Mouse (Mus musculus): ENCODE measurements around the gene Pacsin2.
"Not testable (repeated sequence)": the region's sequence is repeated elsewhere in the genome, so short reads cannot be mapped to it uniquely, and the experiment has no call there.

The Pacsin2 gene

DNA sequence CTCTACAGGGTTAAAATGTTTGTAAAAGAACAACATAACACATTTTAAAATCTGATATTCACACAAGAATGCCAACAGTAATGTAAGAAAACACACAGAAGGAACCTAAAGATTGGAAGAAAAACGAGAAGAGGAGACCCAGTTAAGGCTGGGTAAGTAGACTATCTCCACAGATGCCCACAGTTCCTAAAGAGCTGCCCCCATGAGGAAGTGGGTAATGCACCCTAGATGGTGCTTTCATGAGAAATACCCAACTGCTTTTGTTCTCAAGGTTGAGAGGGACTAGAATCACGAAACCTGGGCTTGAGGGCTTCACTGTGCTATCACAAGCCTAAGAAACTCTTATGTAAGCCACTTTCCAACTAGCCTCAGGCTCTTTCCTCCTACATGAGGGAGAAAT is 44.8 kb downstream of the Pacsin2 start:
- DNase-seq, result no peak

DNA sequence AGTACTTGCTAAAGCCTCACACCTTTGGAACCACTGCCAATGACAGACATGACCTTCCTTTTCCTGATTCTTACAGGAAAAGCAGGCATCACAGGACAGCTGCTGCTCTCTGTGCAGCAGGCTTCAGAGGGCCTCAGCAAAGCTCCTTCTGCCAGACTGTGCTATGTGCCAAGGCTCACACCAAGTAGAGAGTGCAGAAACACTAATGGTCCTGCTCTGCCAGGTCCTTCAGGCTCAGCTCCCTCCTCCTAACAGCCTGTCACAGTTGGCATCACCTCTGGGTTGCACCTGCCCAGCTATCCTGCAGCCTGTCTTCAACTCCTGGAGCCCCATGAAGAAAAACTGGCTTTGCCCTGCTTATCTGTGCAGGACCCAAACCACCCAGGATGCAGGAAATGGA is 45.7 kb downstream of the Pacsin2 start:
- no peak for DNase-seq

DNA sequence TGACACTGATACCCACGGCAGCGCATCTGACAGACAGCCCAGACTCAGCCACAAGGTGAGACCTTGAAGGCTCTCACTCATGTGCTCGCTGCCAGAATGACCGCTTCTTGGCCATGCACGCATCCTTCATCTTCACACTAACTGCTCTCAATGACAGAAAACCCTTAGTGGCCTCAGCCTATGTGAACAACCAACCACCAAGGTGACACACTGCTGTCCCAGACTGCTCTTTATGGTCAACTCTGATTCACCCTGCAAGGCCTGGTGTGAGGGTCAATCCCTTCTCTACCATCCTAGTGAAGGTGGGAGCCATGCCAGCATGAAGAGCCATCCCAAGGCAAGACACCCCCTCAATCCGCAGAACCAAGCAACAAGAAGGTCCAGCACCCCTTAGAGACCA is 46.5 kb downstream of the Pacsin2 start:
- DNase-seq, result no peak

DNA sequence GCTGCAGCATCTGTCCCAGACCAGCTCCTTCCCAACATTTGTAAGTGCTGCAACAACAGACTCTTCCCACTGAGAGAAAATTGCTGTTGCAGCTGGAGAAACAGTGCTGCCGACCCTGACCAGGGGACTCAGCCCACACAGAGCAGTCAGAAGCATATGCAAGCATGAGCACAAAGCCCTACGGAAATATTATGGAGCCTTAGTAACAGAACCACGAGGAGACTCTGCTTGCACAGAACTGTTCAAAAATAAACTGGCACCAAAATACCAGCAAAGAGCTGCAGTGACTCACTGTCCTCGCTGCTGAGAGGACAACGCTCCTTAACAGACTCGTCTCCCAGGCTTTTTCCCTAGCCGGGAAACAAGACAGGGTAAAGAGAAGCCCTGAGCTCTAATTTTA is 47.0 kb downstream of the Pacsin2 start:
- no peak for DNase-seq

DNA sequence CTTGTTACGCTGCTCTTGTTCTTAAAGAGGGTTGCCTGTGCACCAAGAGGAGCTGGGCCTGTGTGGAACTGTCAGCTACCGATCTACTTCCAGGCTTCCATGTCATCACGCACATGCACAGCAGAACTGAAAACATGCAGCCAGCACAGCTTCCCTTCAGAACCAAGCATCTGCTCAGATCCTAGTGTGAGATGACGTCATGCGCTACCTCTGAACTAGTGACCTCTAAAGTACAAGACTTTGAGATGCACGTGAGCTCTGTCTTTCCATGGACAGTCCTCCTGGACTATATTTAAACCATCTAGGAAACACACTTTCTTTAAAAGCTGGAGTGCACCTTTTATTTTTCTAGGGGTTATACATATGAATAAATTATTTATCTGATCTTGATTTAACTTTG is 49.0 kb downstream of the Pacsin2 start:
- DNase-seq, result peak; percentile 23

DNA sequence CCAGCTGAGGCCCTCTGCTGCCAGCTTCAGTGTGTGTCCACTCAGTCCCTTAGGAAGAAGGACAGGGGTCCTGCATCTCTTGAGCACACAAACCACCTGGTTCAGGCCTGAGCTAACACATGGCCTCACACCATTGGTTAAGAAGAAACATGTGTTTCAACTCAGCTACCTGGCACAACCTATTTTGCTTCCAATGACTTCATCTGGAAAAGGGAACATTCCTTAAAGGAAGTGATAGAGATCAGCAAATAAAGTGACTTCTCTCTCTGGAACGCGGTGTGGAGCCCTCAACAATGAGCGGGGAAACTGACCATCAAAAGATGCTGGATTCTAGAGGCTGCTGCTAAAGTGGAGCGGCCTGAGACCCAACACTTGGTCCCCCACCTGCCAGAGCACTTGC is 52.8 kb downstream of the Pacsin2 start:
- DNase-seq, result no peak

DNA sequence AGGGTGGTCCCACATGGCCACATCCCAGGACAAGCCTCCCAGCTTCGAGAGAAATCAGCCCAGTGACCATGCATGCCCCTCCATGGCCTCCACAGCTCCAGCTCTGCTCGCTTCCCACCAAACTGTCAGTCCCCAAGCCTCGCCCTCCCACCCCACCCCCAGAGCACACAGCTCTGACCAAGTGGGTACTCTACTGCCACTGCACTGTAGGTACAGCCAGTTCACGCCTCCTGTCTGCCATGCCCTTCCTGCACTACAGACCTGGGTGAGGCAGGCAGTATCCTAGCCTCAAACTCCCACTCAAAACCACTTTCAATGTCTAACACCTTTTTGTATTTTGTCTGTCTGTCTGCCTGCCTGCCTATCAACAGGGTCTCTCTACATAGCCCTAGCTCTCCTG is 53.7 kb downstream of the Pacsin2 start:
- no peak for DNase-seq

DNA sequence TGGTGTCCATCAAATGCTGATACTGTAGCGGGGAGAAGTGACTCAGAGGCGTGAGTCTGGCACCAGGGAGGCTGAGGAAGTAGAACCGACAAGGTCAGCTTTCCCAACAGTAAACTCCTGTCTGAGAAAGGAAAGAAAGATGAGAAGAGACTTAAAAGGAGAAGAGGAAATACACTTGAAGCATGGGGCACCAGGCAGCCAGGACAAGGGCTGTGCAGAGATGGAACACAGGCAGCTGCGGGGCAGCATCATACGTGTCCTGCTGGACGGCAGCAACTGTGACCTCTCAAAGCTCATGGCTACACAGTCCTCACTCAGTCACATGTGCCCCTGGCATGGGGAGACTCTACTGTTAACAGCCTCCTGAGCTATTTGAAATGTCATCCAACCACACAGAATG is 54.1 kb downstream of the Pacsin2 start:
- no peak for DNase-seq

DNA sequence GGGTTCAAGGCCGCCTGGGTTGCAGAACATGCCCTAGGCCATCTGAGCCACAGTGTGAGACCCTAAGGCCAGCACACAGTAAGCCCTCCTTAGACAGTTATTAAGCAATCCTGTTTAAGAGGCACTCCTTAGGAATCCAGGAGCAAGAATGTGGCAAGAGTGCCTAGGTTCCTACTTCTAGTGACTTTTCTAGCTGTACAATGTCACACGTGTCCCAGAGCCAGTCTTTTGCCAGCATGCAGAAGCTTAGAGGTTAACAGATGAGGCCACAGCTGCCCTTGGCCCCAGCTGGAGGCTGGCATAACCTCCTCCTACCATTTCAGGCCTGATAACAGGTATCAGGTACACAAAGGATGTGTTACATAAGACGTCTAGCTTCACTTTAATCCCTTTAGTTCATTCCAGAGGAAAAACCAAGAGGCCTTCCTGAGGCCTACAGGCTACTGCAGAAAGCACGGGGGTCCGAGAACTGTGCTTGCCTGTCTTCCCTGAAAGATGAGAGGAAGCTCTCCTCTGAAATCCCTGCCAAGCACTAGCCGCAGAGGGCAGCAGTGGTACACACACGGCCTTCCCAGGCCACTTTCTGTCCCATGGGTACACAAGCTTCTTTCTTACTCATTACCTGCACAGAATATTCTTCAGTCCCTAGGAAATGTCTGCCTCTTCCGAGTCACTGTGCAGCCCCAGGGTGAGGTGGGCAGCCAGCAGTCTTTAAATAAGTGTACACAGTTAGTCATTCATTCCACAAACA is 55.5 kb downstream of the Pacsin2 start:
- no peak for DNase-seq

DNA sequence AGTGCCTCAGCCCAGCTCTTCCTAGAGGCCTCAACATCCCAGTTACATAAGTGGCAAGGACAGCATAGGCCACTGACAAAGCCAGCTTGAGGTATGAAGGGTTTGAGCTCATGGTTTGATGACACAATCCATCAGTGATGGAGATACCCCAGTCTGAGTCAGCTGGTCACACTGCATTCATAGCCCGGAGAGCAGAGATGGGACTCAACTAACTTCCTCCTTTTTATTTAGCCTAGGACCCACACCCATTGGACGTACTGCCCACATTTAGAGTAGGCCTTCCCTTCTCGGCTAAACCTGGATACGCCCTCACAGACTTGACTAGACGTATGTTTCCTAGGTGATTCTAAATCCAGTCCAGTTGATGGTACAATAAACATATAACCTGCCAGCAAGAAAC is 56.2 kb downstream of the Pacsin2 start:
- DNase-seq, result no peak

DNA sequence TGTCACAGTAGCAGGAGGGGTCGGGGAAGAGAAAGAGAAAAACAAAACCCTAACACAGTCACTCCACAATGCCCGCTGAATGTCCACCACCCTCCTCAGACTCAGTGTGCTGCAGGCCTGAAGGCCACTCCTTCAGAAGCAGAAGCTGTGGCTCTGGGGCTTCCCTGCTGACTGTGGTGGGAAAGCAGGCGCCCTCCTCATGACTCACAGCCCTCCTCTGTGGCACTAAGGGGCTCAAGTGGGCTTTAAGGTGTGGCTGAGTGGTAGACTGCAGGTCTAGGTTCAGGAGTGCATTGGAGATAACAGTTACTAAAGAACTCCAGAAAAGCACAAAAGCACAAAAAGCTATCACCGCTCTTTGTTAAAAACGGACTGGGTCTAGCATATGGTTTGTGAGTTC is 56.9 kb downstream of the Pacsin2 start:
- no peak for DNase-seq

DNA sequence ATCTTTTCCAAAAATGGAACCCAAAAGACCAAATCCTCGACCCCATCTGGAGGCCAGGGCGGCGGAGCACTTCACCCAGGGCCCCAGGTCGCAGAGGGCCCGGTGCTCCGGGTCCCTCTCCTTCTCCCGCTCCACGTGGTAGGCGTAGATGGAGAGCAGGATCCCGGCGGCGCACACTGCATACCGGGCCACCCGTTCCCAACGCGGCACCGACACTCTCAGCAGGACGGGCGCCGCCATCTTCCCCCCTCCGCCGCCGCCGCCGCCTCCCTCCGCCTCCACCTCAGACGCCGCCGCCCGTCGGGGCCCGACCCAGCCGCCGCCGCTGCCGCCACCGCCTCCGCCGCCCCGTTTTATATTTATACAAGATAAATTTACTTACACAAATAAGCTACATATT is 58.5 kb downstream of the Pacsin2 start:
- not testable (repeated sequence) for DNase-seq

DNA sequence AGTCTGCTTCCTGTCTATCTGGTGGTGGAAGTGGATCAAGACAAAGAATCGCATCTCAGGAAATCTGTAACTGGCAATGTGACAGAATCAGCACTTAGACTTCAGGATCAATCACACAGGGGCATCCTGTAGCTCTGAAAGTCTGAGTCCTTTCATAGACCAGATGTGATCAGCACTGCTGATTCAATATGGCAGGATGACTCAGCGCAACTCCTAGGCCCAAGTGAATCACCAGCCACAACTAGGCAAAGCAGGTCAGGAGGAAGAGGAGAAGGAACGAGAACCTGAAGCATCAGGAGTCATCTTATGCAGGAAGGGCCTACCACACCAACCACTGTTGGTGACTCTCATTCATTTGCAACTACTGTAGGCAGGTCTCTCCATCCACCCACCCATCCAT is 60.4 kb downstream of the Pacsin2 start:
- DNase-seq, result no peak

DNA sequence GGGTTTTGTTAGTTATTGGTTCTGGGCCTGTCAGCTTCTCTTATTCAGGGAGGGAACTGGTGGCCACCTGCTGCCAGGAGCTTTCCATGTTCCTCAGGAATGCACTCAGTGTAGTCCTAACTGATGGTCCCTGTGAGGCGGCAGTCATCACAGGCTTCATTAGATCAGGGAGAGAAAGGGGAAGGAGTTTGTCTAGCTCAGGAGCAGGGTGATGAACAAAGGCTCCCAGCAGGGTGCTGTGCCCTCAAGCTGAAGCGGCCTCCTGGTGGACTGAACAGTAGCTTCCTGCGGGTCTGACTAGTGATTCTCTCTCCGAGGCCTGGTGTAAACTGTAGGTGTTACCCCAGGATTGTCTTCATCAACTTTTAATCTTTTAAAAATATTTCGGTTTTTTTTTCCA is 61.4 kb downstream of the Pacsin2 start:
- DNase-seq, result no peak

DNA sequence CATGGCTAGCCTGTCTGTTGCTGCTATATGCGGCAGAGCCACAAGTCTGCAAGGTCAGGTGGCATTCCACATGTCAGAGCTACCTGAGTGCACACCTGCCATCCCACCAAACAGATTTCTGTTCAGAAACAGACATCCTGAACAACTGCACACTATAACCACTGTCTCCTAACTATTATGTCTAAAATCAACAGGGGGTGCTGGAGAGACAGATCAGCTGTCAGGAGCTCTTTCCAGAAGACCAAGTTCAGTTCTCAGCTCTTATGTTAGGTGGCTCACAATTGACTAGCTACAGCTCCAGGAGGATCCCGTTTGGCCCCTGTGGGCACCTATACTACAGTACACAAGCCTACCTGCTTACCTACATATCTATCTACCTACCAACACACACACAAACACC is 71.7 kb downstream of the Pacsin2 start:
- DNase-seq, result no peak

DNA sequence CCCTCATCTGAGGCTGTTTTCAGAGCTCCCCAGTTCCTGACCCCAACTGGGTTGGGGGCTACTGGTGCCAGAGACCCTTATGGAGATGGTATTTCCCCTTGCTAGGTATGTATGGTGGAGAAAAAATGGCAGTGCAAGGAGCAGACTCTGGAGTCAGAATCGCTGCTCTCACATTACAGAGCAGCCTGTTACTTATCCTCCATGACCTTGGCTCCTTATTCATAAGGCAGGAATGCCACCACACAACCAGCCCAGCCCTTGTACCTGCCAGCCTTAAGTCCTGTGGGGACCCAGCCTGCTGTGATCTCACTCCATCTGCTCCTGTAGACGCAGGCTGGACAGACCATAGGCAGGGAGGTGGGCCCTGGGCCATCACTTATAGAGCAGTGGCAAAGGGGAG is 76.5 kb downstream of the Pacsin2 start:
- no peak for DNase-seq

DNA sequence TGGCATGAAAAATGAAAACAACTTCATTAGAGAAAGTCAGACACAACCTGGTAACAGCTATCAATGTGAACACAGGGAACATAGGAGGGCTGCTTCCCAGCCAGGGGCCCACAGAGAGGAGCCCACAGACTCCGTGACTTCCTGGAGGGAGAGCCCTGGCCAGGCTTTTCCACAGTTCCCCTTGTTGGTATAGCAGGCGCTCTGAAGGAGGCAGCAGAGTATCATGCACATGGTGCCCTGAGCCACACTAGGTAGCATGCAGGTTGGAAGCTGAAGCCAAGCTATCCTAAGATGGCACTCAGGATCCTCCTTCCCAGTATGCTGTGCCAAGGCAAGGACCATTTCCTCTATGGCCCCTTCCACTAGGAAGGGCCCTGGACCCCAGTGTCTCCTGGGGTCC is 80.8 kb downstream of the Pacsin2 start:
- DNase-seq, result no peak

DNA sequence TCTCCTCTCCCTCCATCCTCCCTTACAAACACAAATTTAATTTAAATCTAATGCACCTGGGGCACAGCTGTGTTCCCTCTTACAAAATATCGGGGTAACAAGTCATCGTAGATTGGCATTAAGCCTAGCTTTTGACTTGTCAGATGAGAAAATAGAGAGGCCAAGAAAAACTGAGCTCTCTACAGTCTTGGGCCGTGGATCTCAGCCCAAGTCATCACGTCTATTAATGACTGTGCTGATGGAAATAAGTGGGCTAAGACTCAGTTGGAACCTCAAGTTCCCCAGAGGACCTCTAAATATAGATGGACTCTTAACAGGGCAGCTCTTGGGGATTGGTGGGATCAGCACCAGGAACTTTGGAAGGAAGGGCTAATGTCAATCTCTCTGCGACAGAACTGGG is 81.3 kb downstream of the Pacsin2 start:
- no peak for DNase-seq

DNA sequence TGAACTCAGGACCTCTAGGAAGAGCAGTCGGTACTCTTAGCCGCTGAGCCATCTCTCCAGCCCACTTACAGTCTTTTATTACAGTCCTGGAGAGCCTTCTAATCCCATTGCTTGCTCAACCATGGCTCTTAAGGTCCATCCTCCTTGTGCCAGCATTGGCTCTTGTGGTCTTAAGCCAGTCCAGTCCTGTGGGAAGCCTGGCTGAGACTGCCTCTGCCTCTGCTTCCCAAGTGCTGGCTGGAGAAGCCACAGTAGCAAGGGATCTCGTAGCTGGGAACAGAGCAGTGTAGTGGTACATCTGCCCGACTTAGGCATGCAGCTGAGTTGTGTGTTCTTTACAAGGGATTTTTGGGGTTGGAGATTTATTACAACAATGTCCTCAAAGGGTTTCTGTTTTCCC is 81.9 kb downstream of the Pacsin2 start:
- no peak for DNase-seq

DNA sequence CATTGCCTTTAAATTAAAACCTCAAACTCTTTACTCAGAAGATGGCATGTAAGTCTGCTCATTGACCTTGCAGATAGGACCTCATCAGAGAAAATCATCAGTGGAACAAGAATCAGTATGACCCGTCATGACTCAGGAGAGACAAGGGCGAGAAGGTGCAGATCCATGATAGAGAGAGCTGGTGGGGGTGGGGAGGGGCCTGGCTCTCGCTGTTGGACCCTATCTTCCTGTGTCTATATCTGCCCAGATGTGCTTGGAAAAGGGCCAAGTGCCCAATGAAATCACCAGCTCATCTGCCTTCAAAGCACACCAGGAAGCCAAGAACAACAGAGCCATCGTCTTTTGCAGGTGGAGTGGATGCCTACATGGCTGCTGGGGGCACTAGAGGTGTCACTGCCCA is 87.3 kb downstream of the Pacsin2 start:
- DNase-seq, result no peak

DNA sequence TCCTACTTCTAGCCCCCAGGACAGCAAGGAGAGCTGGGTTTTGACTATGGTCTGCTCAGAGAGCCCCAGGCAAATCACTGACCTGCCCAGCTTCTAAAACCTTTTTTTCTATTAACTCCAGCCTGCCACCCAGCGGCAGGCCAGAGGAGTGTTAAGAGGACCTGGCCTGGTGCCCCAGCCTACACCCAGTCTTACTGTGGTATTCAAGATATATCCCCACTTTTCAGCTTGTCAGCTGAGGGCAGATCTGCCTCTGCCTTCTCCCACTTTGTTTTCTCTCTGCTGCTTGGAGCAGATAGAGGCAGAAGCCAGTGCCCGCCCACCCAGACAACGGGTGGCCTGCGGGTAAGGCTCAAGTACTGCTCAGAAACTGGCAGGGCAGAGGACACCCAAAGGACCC is 89.3 kb downstream of the Pacsin2 start:
- peak; percentile 66 for DNase-seq

DNA sequence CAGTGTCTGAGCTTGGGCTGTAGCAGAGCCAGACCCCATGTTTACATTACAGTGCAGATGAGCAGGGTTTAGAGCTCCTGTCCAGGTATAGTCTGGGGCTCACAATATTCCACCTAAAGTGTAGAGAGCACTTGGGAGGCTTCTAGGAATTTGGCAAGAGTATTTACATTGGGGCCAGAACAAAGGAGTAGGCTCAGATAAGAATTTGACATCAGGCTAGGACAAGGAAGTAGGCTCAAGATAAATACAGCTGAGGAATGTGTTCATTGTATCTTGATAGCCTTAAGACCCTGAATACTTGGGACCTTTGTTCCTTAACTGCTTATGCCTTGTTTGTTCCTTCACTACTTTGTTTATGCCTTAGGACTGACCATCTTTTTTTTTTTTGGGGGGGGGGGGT is 90.3 kb downstream of the Pacsin2 start:
- DNase-seq, result no peak

DNA sequence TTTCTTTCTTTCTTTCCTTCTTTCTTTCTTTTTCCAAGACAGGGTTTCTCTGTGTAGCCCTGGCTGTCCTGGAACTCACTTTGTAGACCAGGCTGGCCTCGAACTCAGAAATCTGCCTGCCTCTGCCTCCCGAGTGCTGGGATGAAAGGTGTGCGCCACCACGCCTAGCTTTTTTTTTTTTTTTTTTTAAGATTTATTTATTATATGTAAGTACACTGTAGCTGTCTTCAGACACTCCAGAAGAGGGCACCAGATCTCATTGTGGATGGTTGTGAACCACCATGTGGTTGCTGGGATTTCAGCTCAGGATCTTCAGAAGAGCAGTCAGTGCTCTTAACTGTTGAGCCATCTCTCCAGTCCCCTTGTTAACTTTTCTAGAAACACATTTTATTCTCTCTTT is 95.7 kb downstream of the Pacsin2 start:
- DNase-seq, result not testable (repeated sequence)

DNA sequence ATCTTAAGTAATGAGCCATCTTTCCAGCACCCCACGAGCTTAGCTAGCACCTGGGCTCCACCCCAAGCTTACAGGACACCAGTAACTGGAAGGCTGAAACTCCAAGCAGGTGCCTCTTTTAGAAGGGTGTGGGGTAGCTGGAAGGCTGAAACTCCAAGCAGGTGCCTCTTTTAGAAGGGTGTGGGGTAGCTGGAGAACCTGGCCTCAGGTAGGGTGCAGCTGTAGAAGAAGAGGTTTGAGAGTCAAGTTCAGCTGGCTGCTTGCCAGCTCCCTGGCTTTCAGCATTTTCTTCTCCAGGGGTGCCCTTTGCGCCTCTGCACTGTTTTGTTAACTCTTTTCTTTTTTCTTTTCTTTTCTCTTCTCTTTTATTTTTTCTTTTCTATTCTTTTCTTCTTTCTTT is 96.1 kb downstream of the Pacsin2 start:
- DNase-seq, result no peak

DNA sequence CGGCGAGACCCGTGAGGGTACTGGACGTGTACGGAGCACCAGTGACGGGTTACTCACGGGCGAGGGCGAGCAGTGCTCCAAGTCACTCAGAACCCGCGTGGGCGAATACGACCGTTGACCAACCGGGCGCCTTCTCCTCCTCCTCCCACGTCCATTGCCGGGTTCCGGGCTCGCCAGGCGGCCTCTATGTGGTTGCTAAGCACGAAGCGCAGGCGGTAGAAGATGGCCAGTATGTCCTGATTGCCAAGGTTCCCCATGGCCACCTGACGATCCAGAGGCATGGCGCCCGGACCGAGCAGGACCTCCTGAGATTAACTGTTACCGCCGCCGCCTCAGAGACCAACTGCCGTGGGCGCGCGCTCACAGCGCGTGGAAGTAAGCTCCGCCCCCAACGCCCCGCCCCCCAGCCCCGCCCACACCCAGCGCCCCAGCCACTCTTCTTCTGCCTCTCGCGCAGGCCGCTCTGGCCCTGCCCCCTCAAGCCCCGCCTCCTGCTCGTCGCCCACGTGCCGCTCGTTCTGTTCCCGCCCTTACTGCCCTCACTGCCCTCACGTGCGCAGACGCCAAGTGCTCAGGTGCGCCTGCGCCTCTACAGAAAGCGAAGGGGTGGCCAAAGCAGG is 97.4 kb downstream of the Pacsin2 start:
- peak; percentile 73 for DNase-seq

Measured in embryo, embryonic 11 days (tissue).